Comparison of ENCODE assay signal across 23 mouse cellular contexts in the genomic region with DNA sequence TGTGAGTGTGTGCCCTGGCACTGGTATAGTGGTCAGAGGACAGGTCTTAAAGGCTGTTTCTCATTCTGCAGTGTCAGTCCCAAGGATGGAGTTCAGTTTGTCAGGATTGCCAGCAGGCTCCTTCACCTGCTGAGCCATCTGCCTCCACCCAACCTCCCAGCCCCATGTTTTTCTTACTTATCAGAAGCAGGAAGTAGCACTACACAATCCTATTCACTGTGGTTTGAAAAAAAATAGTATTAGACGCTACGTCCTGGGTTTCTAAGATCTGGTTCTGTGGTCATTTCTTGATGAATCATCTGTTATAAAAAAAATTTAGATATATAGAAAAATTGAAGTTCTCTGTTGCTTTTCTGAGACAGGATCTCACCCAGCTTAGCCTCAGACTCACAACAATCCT. TPM values are rescaled to one million over a fixed set of nuclear protein-coding genes. Genes with fewer than 3 reads are reported as not detected.
DNase-seq lines count a peak whose midpoint lies in the region; ATAC-seq and TF ChIP-seq lines count a peak whose summit lies in the region.
"Had no signal": no experiment of that assay in that cellular context is flagged by ENCODE, and none has a peak within 500 bp of the region (broad histone marks: within the 10 kb centered on the region; RNA-seq: fewer than 3 reads in every experiment).

No protein-coding gene starts in this region.

- H3K27ac ChIP-seq in spleen, adult 2 months (ENCODE audit: insufficient read depth, low read length) = peak overlapping the region; percentile 59; the same call in 1 of the 2 replicates
- no peak overlapping the region for H3K27ac ChIP-seq in stomach, postnatal 0 days (replicated peaks)
- H3K27ac ChIP-seq: hindbrain, embryonic 15.5 days; kidney, embryonic 15.5 days; liver, embryonic 14.5 days; neural tube, embryonic 12.5 days; stomach, embryonic 15.5 days had no signal

- DNase-seq in spleen, adult 2 months (ENCODE audit: low read depth in 1 of 2, low spot score in 2 of 2) = no peak
- no peak for DNase-seq in spleen, postnatal 10 days (ENCODE audit: low spot score in 2 of 2)
- DNase-seq in stomach, postnatal 0 days (ENCODE audit: low spot score) = no peak
- DNase-seq in ovary, postnatal 36 days (ENCODE audit: low spot score) = no peak
- DNase-seq in urinary bladder, postnatal 25 days (ENCODE audit: low spot score) = no peak
- no peak for DNase-seq in adipocyte (ENCODE audit: low spot score)
- DNase-seq: adrenal gland, adult 8-10 months; cerebellum, postnatal 10 days; embryo, embryonic 11 days; forebrain, postnatal 0 days; heart, adult 18-20 months; heart, postnatal 36 days; kidney, postnatal 4 days; right cerebral cortex, adult 18-20 months; thymus, adult 2 months had no signal

- no peak for TF ChIP-seq POLR2A in spleen, adult 2 months (IDR thresholded peaks at IDR 0.05; ENCODE audit: low read depth, low read length)

- no peaks in the 10 kb centered on the region for H3K9me3 ChIP-seq in stomach, postnatal 0 days (ENCODE audit: control insufficient read depth, low read length)
- H3K9me3 ChIP-seq: hindbrain, embryonic 15.5 days; kidney, embryonic 15.5 days; neural tube, embryonic 12.5 days; stomach, embryonic 15.5 days had no signal

- peaks cover 7% of the 10 kb centered on the region for H3K36me3 ChIP-seq in spleen, adult 2 months (ENCODE audit: control insufficient read depth, insufficient read depth, low read length)
- no peaks in the 10 kb centered on the region for H3K36me3 ChIP-seq in stomach, postnatal 0 days (ENCODE audit: control insufficient read depth, insufficient read depth, low read length)

- no peaks in the 10 kb centered on the region for H3K27me3 ChIP-seq in spleen, adult 2 months (ENCODE audit: control insufficient read depth, insufficient read depth, low read length)
- H3K27me3 ChIP-seq in stomach, postnatal 0 days (ENCODE audit: control insufficient read depth, insufficient read depth, low read length) = no peaks in the 10 kb centered on the region
- H3K27me3 ChIP-seq: hindbrain, embryonic 15.5 days; kidney, embryonic 15.5 days; neural tube, embryonic 12.5 days; stomach, embryonic 15.5 days had no signal

- no peak overlapping the region for H3K4me2 ChIP-seq in stomach, postnatal 0 days (replicated peaks; ENCODE audit: low read depth)
- H3K4me2 ChIP-seq: hindbrain, embryonic 15.5 days; kidney, embryonic 15.5 days; neural tube, embryonic 12.5 days; stomach, embryonic 15.5 days had no signal

- TF ChIP-seq CTCF in spleen, adult 2 months (IDR thresholded peaks at IDR 0.05; ENCODE audit: extremely low read depth, insufficient read depth, insufficient read length, insufficient replicate concordance) = no peak
- TF ChIP-seq CTCF in stomach, postnatal 0 days (IDR thresholded peaks at IDR 0.05; ENCODE audit: low read depth) = no peak

- ATAC-seq in activated CD4-positive, CD25-positive, alpha-beta regulatory T cell, adult 4 months = peak; percentile 65
- ATAC-seq in megakaryocyte, adult 5-6 weeks (ENCODE audit: poor library complexity, severe bottlenecking) = peak; percentile 67
- ATAC-seq in stomach, postnatal 0 days (ENCODE audit: low FRiP score, low TSS enrichment) = peak; percentile 45; the same call in 1 of the 2 replicates
- ATAC-seq: forebrain, postnatal 0 days; intestine, embryonic 16.5 days had no signal

- WGBS in spleen, adult 2 months = 27% methylated on average over 2 of the region's 2 CpGs
- WGBS in stomach, postnatal 0 days = 71% methylated on average over 2 of the region's 2 CpGs

- no peak for TF ChIP-seq EP300 in stomach, postnatal 0 days (optimal IDR thresholded peaks at IDR 0.05)

- no peak overlapping the region for H3K9ac ChIP-seq in stomach, postnatal 0 days (ENCODE audit: low read length)
- H3K9ac ChIP-seq: forebrain, postnatal 0 days; hindbrain, embryonic 15.5 days; kidney, embryonic 15.5 days; liver, embryonic 14.5 days; neural tube, embryonic 12.5 days; stomach, embryonic 15.5 days had no signal

- H3K4me1 ChIP-seq in spleen, adult 2 months (ENCODE audit: control insufficient read depth, insufficient read depth, insufficient read length) = peaks cover 7% of the 10 kb centered on the region; the same call in 1 of the 2 replicates
- H3K4me1 ChIP-seq in stomach, postnatal 0 days (replicated peaks; ENCODE audit: control insufficient read depth, insufficient read depth) = peaks cover 5% of the 10 kb centered on the region
- H3K4me1 ChIP-seq: stomach, embryonic 15.5 days had no signal

- H3K4me3 ChIP-seq in spleen, adult 2 months (ENCODE audit: extremely low read depth, insufficient read depth, insufficient read length) = no peak overlapping the region
- no peak overlapping the region for H3K4me3 ChIP-seq in stomach, postnatal 0 days (ENCODE audit: low read depth, low read length)
- H3K4me3 ChIP-seq: hindbrain, embryonic 15.5 days; kidney, embryonic 15.5 days; neural tube, embryonic 12.5 days; stomach, embryonic 15.5 days had no signal

RNA-seq across cellular contexts. Expression of a gene that starts 51.5 kb away (rescaled TPM):
- polyA plus RNA-seq in spleen, adult 2 months (2012; rRNA removed) = 31.9 and 37.4 TPM in 2 replicates
- polyA plus RNA-seq in activated CD4-positive, CD25-positive, alpha-beta regulatory T cell, adult 4 months (2017; shearing (Covaris generic)) = 10 to 100 TPM; 58.1 to 69.6 TPM
- total RNA-seq in megakaryocyte, adult 5-6 weeks (2015) = 59.3 and 60.3 TPM in 2 replicates
- total RNA-seq in megakaryocyte, adult 5-6 weeks (2017) = 163 and 173 TPM in 2 replicates
- 45.1 and 45.7 TPM in 2 replicates for polyA plus RNA-seq in stomach, postnatal 0 days (2015; fragmentation: Nextera tagmentation; extraction: Ambion mirVana)
